Mouse (Mus musculus) gastrocnemius, postnatal 4 days (tissue): ENCODE data around the gene Olfr820. TPM values are rescaled to one million over a fixed set of nuclear protein-coding genes. Genes with fewer than 3 reads are reported as not detected.
"Not testable (repeated sequence)": the region's sequence is repeated elsewhere in the genome, so short reads cannot be mapped to it uniquely, and the experiment has no call there.

Experiments used
- DNase-seq, 2 experiments: peaks; one replicate each; pipeline ENCODE4 v3.0.0; 2021 to 2022; ENCODE audit warnings: low spot score in 2 of 2, mixed read lengths in 2 of 2
- long read RNA-seq, 2 experiments: library from polyadenylated mRNA; stranded (forward); transcript quantifications; one replicate each; pipeline ENCODE4 v2.0.0; 2021
- total RNA-seq, 2 experiments: library from RNA; stranded (reverse); gene quantifications; 2 replicates each; pipeline ENCODE4 v1.2.3; 2021

Gene Olfr820
- not detected for total RNA-seq
- long read RNA-seq, experiment 1 = 0 reads
- long read RNA-seq, experiment 2 = 0 reads

- DNase-seq = no peak
These were observed at the start of gene Olfr820 for GRCm38 (mm10) chr10:130012321-130012720. TSS of gene Olfr820 (plus strand) at chr10:130012621.

GRCm38 (mm10) chr10:129966232-129966631 lies 46.2 kb upstream of the Olfr820 start:
- DNase-seq = not testable (repeated sequence)

GRCm38 (mm10) chr10:129967166-129967565 lies 45.3 kb upstream of the Olfr820 start, which contains the start of gene Olfr819:
TSS of gene Olfr819 (minus strand) at chr10:129967266.
- not testable (repeated sequence) for DNase-seq

GRCm38 (mm10) chr10:129972994-129973393 lies 39.4 kb upstream of the Olfr820 start:
- not testable (repeated sequence) for DNase-seq

- not testable (repeated sequence) for DNase-seq
These were observed 36.4 kb upstream of the Olfr820 start, which contains the start of gene Olfr247 for GRCm38 (mm10) chr10:129976040-129976439. TSS of gene Olfr247 (minus strand) at chr10:129976140.

- not testable (repeated sequence) for DNase-seq
These were observed 30.6 kb upstream of the Olfr820 start for GRCm38 (mm10) chr10:129981867-129982266.

GRCm38 (mm10) chr10:129984962-129985361 lies 27.5 kb upstream of the Olfr820 start, which contains the start of gene Gm10310:
TSS of gene Gm10310 (minus strand) at chr10:129985062.
- not testable (repeated sequence) for DNase-seq

- not testable (repeated sequence) for DNase-seq
These were observed 8.3 kb upstream of the Olfr820 start for GRCm38 (mm10) chr10:130004104-130004503.

- DNase-seq = not testable (repeated sequence)
These were observed 7.1 kb upstream of the Olfr820 start for GRCm38 (mm10) chr10:130005366-130005765.

- DNase-seq = no peak
These were observed 17.6 kb downstream of the Olfr820 start, which contains the start of gene Olfr821 for GRCm38 (mm10) chr10:130030048-130030447. TSS of gene Olfr821 (plus strand) at chr10:130030348.

GRCm38 (mm10) chr10:130037096-130037495 lies 24.7 kb downstream of the Olfr820 start:
- no peak for DNase-seq

Other genes with a start within 250 kb of the Olfr820 start
- gene Olfr808, start 247.1 kb upstream of the Olfr820 start, total RNA-seq = not detected
- gene Olfr809, start 238.0 kb upstream of the Olfr820 start, total RNA-seq = not detected
- not detected for gene Olfr810, start 217.7 kb upstream of the Olfr820 start, total RNA-seq
- not detected for gene Olfr811, start 208.2 kb upstream of the Olfr820 start, total RNA-seq
- gene Olfr812, start 166.5 kb upstream of the Olfr820 start, total RNA-seq = not detected
- gene Olfr813, start 157.3 kb upstream of the Olfr820 start, total RNA-seq = not detected
- not detected for gene Olfr814, start 132.8 kb upstream of the Olfr820 start, total RNA-seq
- not detected for gene Olfr815, start 106.8 kb upstream of the Olfr820 start, total RNA-seq
- not detected for gene Olfr816, start 97.0 kb upstream of the Olfr820 start, total RNA-seq
- gene Olfr818, start 63.5 kb upstream of the Olfr820 start, total RNA-seq = not detected
- not detected for gene Olfr819, start 45.4 kb upstream of the Olfr820 start, total RNA-seq
- not detected for gene Olfr247, start 36.5 kb upstream of the Olfr820 start, total RNA-seq
- gene Gm10310, start 27.6 kb upstream of the Olfr820 start, total RNA-seq = not detected
- gene Olfr821, start 17.7 kb downstream of the Olfr820 start, total RNA-seq = not detected
- not detected for gene Olfr822, start 58.6 kb downstream of the Olfr820 start, total RNA-seq
- not detected for gene Olfr823, start 102.8 kb downstream of the Olfr820 start, total RNA-seq
- gene Olfr824, start 117.4 kb downstream of the Olfr820 start, total RNA-seq = not detected
- gene Olfr825, start 154.1 kb downstream of the Olfr820 start, total RNA-seq = not detected
- not detected for gene Olfr826, start 171.6 kb downstream of the Olfr820 start, total RNA-seq
- gene Olfr827, start 201.8 kb downstream of the Olfr820 start, total RNA-seq = not detected